Mouse (Mus musculus) limb, embryonic 14.5 days (tissue): ENCODE data around the gene Plcd3. TPM values are rescaled to one million over a fixed set of nuclear protein-coding genes. Genes with fewer than 3 reads are reported as not detected.

Source experiments
- ATAC-seq: fragments of 200-750 bp; cut with Nextera tagmentation; 2 replicates; pipeline ENCODE4 v1.8.0; 2017; ENCODE audit warnings: low read depth, moderate number of reproducible peaks, moderate TSS enrichment; ENCODE audit not compliant: low FRiP score
- DNase-seq: peaks from one replicate; pipeline ENCODE4 v3.0.0-alpha.2; 2015; ENCODE audit warnings: low spot score
- H3K27ac ChIP-seq: fragments of 300-500 bp; sonication (generic); replicated peaks from 2 replicates; pipeline ENCODE4 v1.5.1; 2014; ENCODE audit warnings: low read depth, mild to moderate bottlenecking, low read length, moderate library complexity, mixed read lengths
- H3K27me3 ChIP-seq: fragments of 300-500 bp; sonication (generic); 2 replicates; pipeline ENCODE4 v1.6.1; 2014; ENCODE audit warnings: low read length, mixed read lengths; ENCODE audit not compliant: control insufficient read depth, insufficient read depth
- H3K36me3 ChIP-seq: fragments of 300-500 bp; sonication (generic); 2 replicates; pipeline ENCODE4 v1.6.1; 2014; ENCODE audit warnings: mild to moderate bottlenecking, low read length, moderate library complexity, mixed read lengths; ENCODE audit not compliant: control insufficient read depth, insufficient read depth
- H3K4me1 ChIP-seq: fragments of 300-500 bp; sonication (generic); 2 replicates; pipeline ENCODE4 v1.6.1; 2014; ENCODE audit warnings: antibody characterized with exemption, low read length, mixed read lengths; ENCODE audit not compliant: control insufficient read depth, insufficient read depth
- H3K4me2 ChIP-seq: fragments of 300-500 bp; sonication (generic); replicated peaks from 2 replicates; pipeline ENCODE4 v1.6.1; 2014; ENCODE audit warnings: low read depth, mild to moderate bottlenecking, low read length, moderate library complexity; ENCODE audit not compliant: severe bottlenecking
- H3K4me3 ChIP-seq: fragments of 300-500 bp; sonication (generic); replicated peaks from 2 replicates; pipeline ENCODE4 v1.5.1; 2014; ENCODE audit warnings: low read length
- H3K9ac ChIP-seq: fragments of 300-500 bp; sonication (generic); 2 replicates; pipeline ENCODE4 v1.6.1; 2014; ENCODE audit warnings: mild to moderate bottlenecking, low read depth, low read length, moderate library complexity; ENCODE audit not compliant: severe bottlenecking
- H3K9me3 ChIP-seq: fragments of 300-500 bp; sonication (generic); 2 replicates; pipeline ENCODE4 v1.6.1; 2016; ENCODE audit warnings: low read length; ENCODE audit not compliant: control insufficient read depth
- POLR2A ChIP-seq: fragments of 200-500 bp; IDR thresholded peaks from 2 replicates; pipeline ENCODE4 v1.8.0; 2012; ENCODE audit warnings: inconsistent platforms, mild to moderate bottlenecking, moderate library complexity, borderline replicate concordance; ENCODE audit not compliant: insufficient read depth, insufficient read length; ENCODE audit errors: extremely low read depth
- WGBS: fragments of 180-500 bp; shearing (Covaris S2); extraction: QIAGEN DNeasy Blood & Tissue Kit; methylation state at CpG from one replicate; pipeline ENCODE4 v1.1.7; 2014; 5-methylcytosine and 5-hydroxymethylcytosine counted together
- polyA plus RNA-seq, 2 experiments: library from polyadenylated mRNA; depleted of rRNA in 1 of 2; stranded (reverse) in 1 of 2; unstranded in 1 of 2; fragments of >200 nt; fragmentation: Nextera tagmentation in 1 of 2; extraction: Ambion mirVana in 1 of 2; gene quantifications; 2 replicates each; pipeline versions ENCODE4 v1.2.1 to v1.2.3; 2012 to 2014

Plcd3 gene
- polyA plus RNA-seq, 2 experiments, result 3.8 to 10.3 TPM

- DNase-seq (no peak), ATAC-seq (no peak)
- Histone ChIP-seq H3K9ac (no peak overlapping the region), H3K27ac (no peak overlapping the region), H3K4me3 (no peak overlapping the region), H3K36me3 (peaks cover 21% of the 10 kb centered on the region), H3K9me3 (no peaks in the 10 kb centered on the region), H3K27me3 (no peaks in the 10 kb centered on the region), H3K4me1 (peaks cover 18% of the 10 kb centered on the region), H3K4me2 (no peak overlapping the region)
- WGBS, result 90% methylated on average over 8 of the region's 8 CpGs
- no peak for TF ChIP-seq POLR2A
Measured at GRCm38 (mm10) chr11:103136039-103136577, 34.6 kb upstream of the Plcd3 start.

- peaks cover 23% of the 10 kb centered on the region for H3K4me1 ChIP-seq
- H3K4me3 ChIP-seq, result no peak overlapping the region
- no peaks in the 10 kb centered on the region for H3K27me3 ChIP-seq
- 0 out of 2 replicates have a peak overlapping the region, but pooled peaks have one; percentile 39 for H3K27ac ChIP-seq
- WGBS, result 75% methylated on average over 3 of the region's 3 CpGs
- H3K36me3 ChIP-seq, result peaks cover 10% of the 10 kb centered on the region
- no peaks in the 10 kb centered on the region for H3K9me3 ChIP-seq
- ATAC-seq, result no peak
- no peak for TF ChIP-seq POLR2A
- DNase-seq, result peak; percentile 25
- peak overlapping the region; percentile 55; the same call in 1 of the 2 replicates for H3K4me2 ChIP-seq
- no peak overlapping the region; the same call in 1 of the 2 replicates for H3K9ac ChIP-seq
Measured at GRCm38 (mm10) chr11:103134221-103134620, 32.8 kb upstream of the Plcd3 start.

- peak overlapping the region; percentile 52 for H3K9ac ChIP-seq
- 55% methylated on average over 6 of the region's 6 CpGs for WGBS
Measured at GRCm38 (mm10) chr11:103133456-103134185, 32.2 kb upstream of the Plcd3 start.

GRCm38 (mm10) chr11:103132576-103133455 is 31.4 kb upstream of the Plcd3 start:
- peak overlapping the region; percentile 99 for H3K9ac ChIP-seq
- TF ChIP-seq POLR2A, result peak; percentile 75; the same call in 1 of the 2 replicates
- DNase-seq (peak; percentile 100), ATAC-seq (peak; percentile 95)
- peak overlapping the region; percentile 78 for H3K4me2 ChIP-seq
- H3K36me3 ChIP-seq, result no peaks in the 10 kb centered on the region
- H3K4me3 ChIP-seq, result peak overlapping the region; percentile 100
- under 1% methylated on average over 44 of the region's 58 CpGs for WGBS
- H3K27ac ChIP-seq, result peak overlapping the region; percentile 99
- H3K27me3 ChIP-seq, result no peaks in the 10 kb centered on the region
- H3K4me1 ChIP-seq, result peaks cover 23% of the 10 kb centered on the region
- no peaks in the 10 kb centered on the region for H3K9me3 ChIP-seq

More at GRCm38 (mm10) chr11:103133456-103134185, 32.2 kb upstream of the Plcd3 start:
- H3K27ac ChIP-seq, result peak overlapping the region; percentile 76
- no peak for TF ChIP-seq POLR2A
- no peak for ATAC-seq
- peaks cover 4% of the 10 kb centered on the region for H3K36me3 ChIP-seq
- H3K4me2 ChIP-seq, result peak overlapping the region; percentile 55
- H3K27me3 ChIP-seq, result no peaks in the 10 kb centered on the region
- no peaks in the 10 kb centered on the region for H3K9me3 ChIP-seq
- DNase-seq, result no peak
- peaks cover 23% of the 10 kb centered on the region for H3K4me1 ChIP-seq
- peak overlapping the region; percentile 100 for H3K4me3 ChIP-seq
